Mouse (Mus musculus) intestine, embryonic 15.5 days (tissue): ENCODE results near the gene Ube4a. TPM values are rescaled to one million over a fixed set of nuclear protein-coding genes. Genes with fewer than 3 reads are reported as not detected.

Experiments used
- ATAC-seq: fragments of 200-750 bp; cut with Nextera tagmentation; 2 replicates; pipeline ENCODE4 v1.8.0; 2017; ENCODE audit warnings: moderate TSS enrichment, moderate library complexity
- H3K27ac ChIP-seq: fragments of 300-500 bp; sonication (generic); 2 replicates; pipeline ENCODE4 v1.5.1; 2015; ENCODE audit warnings: mild to moderate bottlenecking, inconsistent platforms
- H3K27me3 ChIP-seq: fragments of 300-500 bp; sonication (generic); replicated peaks from 2 replicates; pipeline ENCODE4 v1.6.1; 2015; ENCODE audit warnings: inconsistent platforms
- H3K36me3 ChIP-seq: fragments of 300-500 bp; sonication (generic); 2 replicates; pipeline ENCODE4 v1.6.1; 2015; ENCODE audit warnings: inconsistent platforms
- H3K4me1 ChIP-seq: fragments of 300-500 bp; sonication (generic); replicated peaks from 2 replicates; pipeline ENCODE4 v1.6.1; 2015; ENCODE audit warnings: inconsistent platforms
- H3K4me2 ChIP-seq: fragments of 300-500 bp; sonication (generic); replicated peaks from 2 replicates; pipeline ENCODE4 v1.6.1; 2015; ENCODE audit warnings: mild to moderate bottlenecking, inconsistent platforms
- H3K4me3 ChIP-seq: fragments of 300-500 bp; sonication (generic); replicated peaks from 2 replicates; pipeline ENCODE4 v1.5.1; 2015; ENCODE audit warnings: inconsistent platforms
- H3K9ac ChIP-seq: fragments of 300-500 bp; sonication (generic); 2 replicates; pipeline ENCODE4 v1.6.1; 2015; ENCODE audit warnings: inconsistent platforms
- H3K9me3 ChIP-seq: fragments of 300-500 bp; sonication (generic); 2 replicates; pipeline ENCODE4 v1.6.1; 2016; ENCODE audit warnings: inconsistent platforms
- WGBS: fragments of 180-500 bp; shearing (Covaris S2); methylation state at CpG from one replicate; pipeline ENCODE4 v1.1.7; 2015; 5-methylcytosine and 5-hydroxymethylcytosine counted together
- polyA plus RNA-seq: library from polyadenylated mRNA; unstranded; fragments of >200 nt; fragmentation: Nextera tagmentation; extraction: Ambion mirVana; gene quantifications from 2 replicates; pipeline ENCODE4 v1.2.1, GENCODE M21; 2015

Gene Ube4a
- polyA plus RNA-seq, 1 experiment from 2014 or later, result 24.6 TPM

GRCm38 (mm10) chr9:44994962-44995361 lies 29.6 kb upstream of the Ube4a start:
- no peak overlapping the region for H3K4me2 ChIP-seq
- 65% methylated on average over 4 of the region's 4 CpGs for WGBS
- H3K4me1 ChIP-seq, result no peaks in the 10 kb centered on the region

GRCm38 (mm10) chr9:44993268-44993667 lies 27.9 kb upstream of the Ube4a start:
- H3K9me3 ChIP-seq, result no peaks in the 10 kb centered on the region
- no peaks in the 10 kb centered on the region for H3K27me3 ChIP-seq
- H3K9ac ChIP-seq, result no peak overlapping the region
- H3K36me3 ChIP-seq, result no peaks in the 10 kb centered on the region
- H3K4me1 ChIP-seq, result no peaks in the 10 kb centered on the region
- WGBS, result 78% methylated on average over 2 of the region's 2 CpGs
- no peak for ATAC-seq
- H3K4me3 ChIP-seq, result no peak overlapping the region
- no peak overlapping the region for H3K27ac ChIP-seq
- no peak overlapping the region for H3K4me2 ChIP-seq

More at GRCm38 (mm10) chr9:44994962-44995361, 29.6 kb upstream of the Ube4a start:
- no peaks in the 10 kb centered on the region for H3K36me3 ChIP-seq
- no peak overlapping the region for H3K9ac ChIP-seq
- H3K9me3 ChIP-seq, result no peaks in the 10 kb centered on the region
- no peak overlapping the region for H3K27ac ChIP-seq
- no peak overlapping the region for H3K4me3 ChIP-seq
- no peak for ATAC-seq
- no peaks in the 10 kb centered on the region for H3K27me3 ChIP-seq

- Histone ChIP-seq H3K27me3 (no peaks in the 10 kb centered on the region), H3K36me3 (no peaks in the 10 kb centered on the region), H3K4me2 (no peak overlapping the region), H3K4me3 (no peak overlapping the region), H3K9ac (no peak overlapping the region), H3K9me3 (no peaks in the 10 kb centered on the region), H3K4me1 (no peaks in the 10 kb centered on the region), H3K27ac (no peak overlapping the region)
- ATAC-seq, result no peak
Observed at GRCm38 (mm10) chr9:44992271-44992670, 26.9 kb upstream of the Ube4a start.

GRCm38 (mm10) chr9:44991821-44992220 lies 26.4 kb upstream of the Ube4a start:
- no peaks in the 10 kb centered on the region for H3K9me3 ChIP-seq
- ATAC-seq, result no peak
- H3K27me3 ChIP-seq, result no peaks in the 10 kb centered on the region
- no peak overlapping the region for H3K9ac ChIP-seq
- H3K4me3 ChIP-seq, result no peak overlapping the region
- no peaks in the 10 kb centered on the region for H3K36me3 ChIP-seq
- no peaks in the 10 kb centered on the region for H3K4me1 ChIP-seq
- no peak overlapping the region for H3K4me2 ChIP-seq
- H3K27ac ChIP-seq, result no peak overlapping the region
- WGBS, result 76% methylated on average over 2 of the region's 2 CpGs

- no peak overlapping the region for H3K4me2 ChIP-seq
- H3K27me3 ChIP-seq, result no peaks in the 10 kb centered on the region
- ATAC-seq, result no peak
- 57% methylated on average over 5 of the region's 5 CpGs for WGBS
- no peaks in the 10 kb centered on the region for H3K9me3 ChIP-seq
- no peak overlapping the region for H3K27ac ChIP-seq
- H3K9ac ChIP-seq, result no peak overlapping the region
- H3K36me3 ChIP-seq, result no peaks in the 10 kb centered on the region
- no peak overlapping the region for H3K4me3 ChIP-seq
- no peaks in the 10 kb centered on the region for H3K4me1 ChIP-seq
Observed at GRCm38 (mm10) chr9:44986976-44987375, 21.6 kb upstream of the Ube4a start.

GRCm38 (mm10) chr9:44986242-44986781 lies 20.9 kb upstream of the Ube4a start:
- no peak overlapping the region for H3K9ac ChIP-seq
- H3K4me3 ChIP-seq, result no peak overlapping the region
- H3K9me3 ChIP-seq, result no peaks in the 10 kb centered on the region
- no peaks in the 10 kb centered on the region for H3K27me3 ChIP-seq
- no peaks in the 10 kb centered on the region for H3K36me3 ChIP-seq
- no peak overlapping the region for H3K4me2 ChIP-seq
- no peak for ATAC-seq
- H3K4me1 ChIP-seq, result no peaks in the 10 kb centered on the region
- WGBS, result 66% methylated on average over 14 of the region's 14 CpGs
- H3K27ac ChIP-seq, result no peak overlapping the region

GRCm38 (mm10) chr9:44985721-44986161 lies 20.3 kb upstream of the Ube4a start:
- Histone ChIP-seq H3K4me2 (no peak overlapping the region), H3K36me3 (no peaks in the 10 kb centered on the region), H3K9ac (no peak overlapping the region), H3K4me1 (no peaks in the 10 kb centered on the region), H3K27me3 (no peaks in the 10 kb centered on the region), H3K4me3 (no peak overlapping the region), H3K27ac (no peak overlapping the region), H3K9me3 (no peaks in the 10 kb centered on the region)
- ATAC-seq, result no peak
- 72% methylated on average over 3 of the region's 3 CpGs for WGBS

- no peaks in the 10 kb centered on the region for H3K36me3 ChIP-seq
- H3K4me3 ChIP-seq, result no peak overlapping the region
- H3K4me1 ChIP-seq, result no peaks in the 10 kb centered on the region
- H3K9me3 ChIP-seq, result no peaks in the 10 kb centered on the region
- WGBS, result 66% methylated on average over 2 of the region's 2 CpGs
- H3K27me3 ChIP-seq, result no peaks in the 10 kb centered on the region; the same call in 1 of the 2 replicates
- no peak overlapping the region for H3K9ac ChIP-seq
- ATAC-seq, result no peak
- H3K27ac ChIP-seq, result no peak overlapping the region
- no peak overlapping the region for H3K4me2 ChIP-seq
Observed at GRCm38 (mm10) chr9:44983001-44983400, 17.6 kb upstream of the Ube4a start.

GRCm38 (mm10) chr9:44982531-44982930 lies 17.1 kb upstream of the Ube4a start:
- no peak for ATAC-seq
- no peaks in the 10 kb centered on the region for H3K36me3 ChIP-seq
- no peaks in the 10 kb centered on the region for H3K4me1 ChIP-seq
- H3K9ac ChIP-seq, result no peak overlapping the region
- 78% methylated on average over 3 of the region's 3 CpGs for WGBS
- H3K4me2 ChIP-seq, result no peak overlapping the region
- no peak overlapping the region for H3K4me3 ChIP-seq
- no peak overlapping the region for H3K27ac ChIP-seq
- H3K27me3 ChIP-seq, result no peaks in the 10 kb centered on the region; the same call in 1 of the 2 replicates
- H3K9me3 ChIP-seq, result no peaks in the 10 kb centered on the region

- no peaks in the 10 kb centered on the region; the same call in 1 of the 2 replicates for H3K27me3 ChIP-seq
- H3K27ac ChIP-seq, result no peak overlapping the region
- no peaks in the 10 kb centered on the region for H3K9me3 ChIP-seq
- no peak overlapping the region for H3K9ac ChIP-seq
- no peaks in the 10 kb centered on the region for H3K4me1 ChIP-seq
- ATAC-seq, result no peak
- H3K36me3 ChIP-seq, result no peaks in the 10 kb centered on the region
- WGBS, result 81% methylated on average over 8 of the region's 8 CpGs
- H3K4me2 ChIP-seq, result no peak overlapping the region
- no peak overlapping the region for H3K4me3 ChIP-seq
Observed at GRCm38 (mm10) chr9:44982081-44982480, 16.7 kb upstream of the Ube4a start.

GRCm38 (mm10) chr9:44981676-44982075 lies 16.3 kb upstream of the Ube4a start, which contains the start of gene Cd3d:
Gene Cd3d (plus strand): TSS chr9:44981786.
- Histone ChIP-seq H3K4me2 (no peak within 1 kb of the TSS), H3K27me3 (no peaks in the 10 kb centered on the region; the same call in 1 of the 2 replicates), H3K4me3 (no peak within 1 kb of the TSS), H3K9me3 (no peaks in the 10 kb centered on the region), H3K36me3 (no peaks in the 10 kb centered on the region), H3K9ac (no peak within 1 kb of the TSS), H3K27ac (no peak within 1 kb of the TSS), H3K4me1 (no peaks in the 10 kb centered on the region)
- ATAC-seq, result no peak
- WGBS, result 79% methylated on average over 4 of the region's 4 CpGs

- no peak overlapping the region for H3K9ac ChIP-seq
- no peaks in the 10 kb centered on the region for H3K4me1 ChIP-seq
- H3K9me3 ChIP-seq, result no peaks in the 10 kb centered on the region
- no peaks in the 10 kb centered on the region for H3K36me3 ChIP-seq
- H3K27me3 ChIP-seq, result no peaks in the 10 kb centered on the region; the same call in 1 of the 2 replicates
- H3K27ac ChIP-seq, result no peak overlapping the region
- no peak for ATAC-seq
- H3K4me2 ChIP-seq, result no peak overlapping the region
- no peak overlapping the region for H3K4me3 ChIP-seq
- 86% methylated on average over 2 of the region's 2 CpGs for WGBS
Observed at GRCm38 (mm10) chr9:44981104-44981503, 15.7 kb upstream of the Ube4a start.

GRCm38 (mm10) chr9:44980242-44980641 lies 14.8 kb upstream of the Ube4a start, which contains the start of gene Cd3g:
Gene Cd3g (minus strand): TSS chr9:44980431.
- no peak for ATAC-seq
- Histone ChIP-seq H3K27ac (no peak within 1 kb of the TSS), H3K4me1 (no peaks in the 10 kb centered on the region), H3K9ac (no peak within 1 kb of the TSS), H3K4me3 (no peak within 1 kb of the TSS), H3K27me3 (no peaks in the 10 kb centered on the region; the same call in 1 of the 2 replicates), H3K9me3 (no peaks in the 10 kb centered on the region), H3K4me2 (no peak within 1 kb of the TSS), H3K36me3 (no peaks in the 10 kb centered on the region)
- WGBS, result 69% methylated on average over 3 of the region's 3 CpGs
